Mouse (Mus musculus): ENCODE results near the gene Treml1.

- TF ChIP-seq POLR2A (IDR thresholded peaks at IDR 0.05; ENCODE audit: borderline replicate concordance, extremely low read depth, low read depth, low read length) (peak; percentile 62; the same call in 1 of the 2 replicates), CTCF (IDR thresholded peaks at IDR 0.05; ENCODE audit: insufficient read depth, low read length) (no peak)
Measured at GRCm38 (mm10) chr17:48409380-48410298, 49.9 kb downstream of the Treml1 start, which contains the start of the genes Nfya and Oard1.

All from lung, adult 2 months (tissue).